Mouse (Mus musculus): ENCODE data around the gene Nav1.

Nav1 gene

GRCm38 (mm10) chr1:135583081-135583677, 23.9 kb downstream of the Nav1 start:
- in situ Hi-C loops (cut with MboI), result no loop called here

DNA sequence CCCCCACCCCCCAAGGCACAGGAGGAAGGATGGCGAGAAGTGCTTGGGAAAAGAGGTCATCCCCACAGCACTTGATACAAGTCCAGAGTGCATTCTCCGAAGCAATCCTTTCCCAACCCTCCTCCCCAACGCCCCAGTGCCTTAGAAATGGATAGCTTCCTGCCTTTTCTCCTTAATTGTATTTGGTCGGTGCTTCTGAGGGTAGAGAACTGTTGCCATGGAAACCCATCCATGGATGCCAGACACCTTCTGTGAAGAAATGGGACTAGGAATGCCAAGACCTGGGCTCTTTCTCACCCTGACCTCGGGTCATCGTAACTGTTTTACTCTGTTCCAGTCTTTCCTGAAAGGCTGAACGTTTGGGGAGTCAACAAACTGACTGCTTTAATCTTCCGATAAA, 26.1 kb downstream of the Nav1 start:
- in situ Hi-C loops (cut with MboI), result no loop called here

- in situ Hi-C loops (cut with MboI), result no loop called here
These were observed 28.0 kb downstream of the Nav1 start for GRCm38 (mm10) chr1:135579111-135579510.

- in situ Hi-C loops (cut with MboI), result no loop called here
These were observed 29.3 kb downstream of the Nav1 start for GRCm38 (mm10) chr1:135577793-135578192.

DNA sequence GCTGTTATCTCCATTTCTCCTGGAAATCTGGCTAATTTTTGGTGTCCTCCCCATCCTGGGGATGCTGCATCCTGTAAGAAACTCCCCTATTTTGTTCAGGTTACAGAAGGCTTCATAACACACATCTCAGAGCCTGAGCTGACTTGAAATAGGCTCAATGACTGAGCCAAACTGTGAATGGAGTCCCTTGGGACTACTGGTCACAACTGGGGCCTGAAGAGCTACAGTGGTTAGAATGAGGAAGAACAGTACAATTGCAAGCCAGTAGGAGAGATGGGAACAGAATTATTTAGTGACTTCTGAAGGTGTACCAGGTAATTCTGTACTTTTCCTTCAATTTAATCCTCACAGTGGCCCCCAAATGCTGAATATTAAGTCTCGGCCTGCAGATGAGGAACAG, 31.7 kb downstream of the Nav1 start:
- in situ Hi-C loops (cut with MboI), result no loop called here

- in situ Hi-C loops (cut with MboI), result no loop called here
These were observed 32.5 kb downstream of the Nav1 start for GRCm38 (mm10) chr1:135574451-135575208.

- in situ Hi-C loops (cut with MboI), result no loop called here
These were observed 34.8 kb downstream of the Nav1 start for GRCm38 (mm10) chr1:135572139-135572892.

DNA sequence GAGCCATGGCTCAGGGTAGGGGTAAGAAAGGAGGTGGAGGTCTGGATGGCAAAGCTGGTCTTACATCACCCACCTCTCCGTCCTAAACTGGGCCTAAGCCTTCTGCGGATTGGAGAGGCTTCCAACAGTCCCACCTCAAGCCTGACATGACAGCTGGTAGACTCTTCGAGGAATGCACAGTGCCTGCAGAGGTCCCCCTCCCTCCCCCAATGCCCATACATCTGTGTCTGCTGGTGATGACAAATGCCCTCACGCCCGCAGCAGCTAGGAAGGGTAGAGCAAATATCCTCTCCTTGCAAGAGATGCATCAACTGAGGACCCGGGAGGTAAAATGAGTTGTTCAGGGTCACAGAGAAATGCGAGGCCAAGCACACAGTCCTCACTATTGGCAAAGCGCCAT, 39.0 kb downstream of the Nav1 start:
- in situ Hi-C loops (cut with MboI), result no loop called here

GRCm38 (mm10) chr1:135566611-135567010, 40.5 kb downstream of the Nav1 start:
- in situ Hi-C loops (cut with MboI), result no loop called here

- in situ Hi-C loops (cut with MboI), result no loop called here
These were observed 41.3 kb downstream of the Nav1 start for GRCm38 (mm10) chr1:135565775-135566174.

- in situ Hi-C loops (cut with MboI), result no loop called here
These were observed 42.2 kb downstream of the Nav1 start for GRCm38 (mm10) chr1:135564660-135565519.

- in situ Hi-C loops (cut with MboI), result no loop called here
These were observed 43.2 kb downstream of the Nav1 start for GRCm38 (mm10) chr1:135563781-135564414.

- in situ Hi-C loops (cut with MboI), result no loop called here
These were observed 44.0 kb downstream of the Nav1 start for GRCm38 (mm10) chr1:135562982-135563650.

DNA sequence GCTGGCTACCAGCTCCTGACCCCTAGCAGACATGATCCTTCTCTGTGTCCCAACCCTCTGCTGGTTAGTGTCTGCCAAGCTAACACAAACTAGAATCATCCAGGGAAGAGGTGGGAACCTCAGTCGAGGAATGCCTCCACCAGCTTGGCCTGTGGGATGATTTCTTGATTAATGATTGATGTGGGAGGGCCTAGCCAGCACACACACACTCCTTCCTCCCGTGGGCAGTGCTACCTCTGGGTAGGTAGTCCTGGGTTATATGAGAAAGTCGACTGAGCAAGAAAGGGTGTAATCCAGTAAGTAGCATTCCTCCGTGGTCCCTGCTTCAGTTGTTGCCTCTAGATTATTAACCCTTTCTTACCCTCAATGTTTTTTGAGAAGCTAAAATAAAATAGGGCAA, 45.0 kb downstream of the Nav1 start:
- in situ Hi-C loops (cut with MboI), result no loop called here

GRCm38 (mm10) chr1:135561282-135561681, 45.8 kb downstream of the Nav1 start:
- in situ Hi-C loops (cut with MboI), result no loop called here

DNA sequence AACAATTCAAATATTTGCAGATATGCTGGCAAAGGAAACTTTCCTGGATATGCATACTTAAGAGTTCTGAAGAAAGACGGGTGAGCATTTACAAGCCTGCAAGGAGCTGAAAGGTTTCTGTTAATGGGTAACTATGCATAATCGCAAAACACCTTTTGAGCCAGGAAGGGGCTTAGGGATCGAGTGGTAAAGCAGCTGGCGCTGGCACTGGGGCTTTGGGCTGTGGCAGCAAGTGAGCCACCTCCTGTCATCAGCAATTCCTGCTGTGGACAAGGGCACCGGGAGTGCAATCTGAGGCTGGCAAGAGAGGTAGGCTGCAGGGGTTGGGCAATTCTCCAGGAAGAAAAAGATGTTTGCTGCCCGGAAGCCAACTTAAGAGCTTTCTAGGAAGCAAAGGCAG, 49.1 kb downstream of the Nav1 start:
- in situ Hi-C loops (cut with MboI), result no loop called here

DNA sequence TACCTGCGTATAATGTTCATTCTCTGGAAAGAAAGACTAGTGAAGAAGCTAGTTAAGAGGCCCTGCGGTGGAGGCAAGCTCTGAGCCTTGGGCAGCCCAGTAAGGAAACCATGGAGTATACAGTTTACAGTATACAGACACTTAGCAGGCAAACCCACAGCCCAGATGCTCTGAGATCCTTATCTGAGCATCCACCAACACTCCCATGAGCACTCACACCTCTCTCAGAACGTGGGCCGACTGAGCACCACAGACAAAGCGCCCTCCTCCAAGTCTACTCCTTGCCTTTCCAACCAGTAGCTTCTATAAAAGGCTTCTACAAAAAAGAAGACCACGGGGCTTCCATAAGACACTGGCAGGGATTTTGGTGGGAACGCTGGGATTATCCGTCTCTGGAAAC, 51.2 kb downstream of the Nav1 start:
- in situ Hi-C loops (cut with MboI), result no loop called here

GRCm38 (mm10) chr1:135554632-135555260, 52.3 kb downstream of the Nav1 start:
- in situ Hi-C loops (cut with MboI), result no loop called here

- in situ Hi-C loops (cut with MboI), result no loop called here
These were observed 53.5 kb downstream of the Nav1 start for GRCm38 (mm10) chr1:135553615-135554014.

DNA sequence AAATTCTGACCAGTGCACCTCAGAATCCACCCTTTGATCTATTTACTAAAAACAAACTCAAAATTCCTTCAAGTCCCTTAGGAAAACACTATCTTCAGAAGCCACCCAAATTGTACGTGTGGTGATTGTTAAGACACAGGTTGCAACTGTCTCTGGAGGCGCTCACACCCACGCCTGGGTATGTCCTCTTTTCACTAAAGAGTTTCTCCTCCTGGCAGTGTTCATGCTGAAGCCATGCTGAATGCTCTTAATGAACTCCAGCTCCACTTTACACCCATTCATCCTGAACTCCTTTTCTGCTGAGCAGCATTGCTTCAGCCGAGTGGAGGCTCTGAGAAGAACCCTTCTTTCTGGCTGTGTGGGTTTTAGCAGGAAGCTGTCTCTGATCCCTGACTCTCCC, 53.9 kb downstream of the Nav1 start:
- in situ Hi-C loops (cut with MboI), result no loop called here

Measured in mature B cell (primary cell).